Mouse (Mus musculus) CH12.LX (cell line): ENCODE data around the gene Tchhl1. TPM values are rescaled to one million over a fixed set of nuclear protein-coding genes. Genes with fewer than 3 reads are reported as not detected.

Source experiments
- DNase-seq: peaks from one replicate; pipeline ENCODE4 v3.0.0-alpha.2; 2013; ENCODE audit errors: extremely low read depth
- H3K27ac ChIP-seq: 2 replicates; pipeline ENCODE4 v1.5.1; 2012; ENCODE audit warnings: low read depth, mild to moderate bottlenecking, control low read depth, moderate library complexity; ENCODE audit not compliant: insufficient read depth
- H3K27me3 ChIP-seq: replicated peaks from 2 replicates; pipeline ENCODE3; 2012; ENCODE audit warnings: inconsistent platforms
- H3K36me3 ChIP-seq, 2 experiments: replicated peaks in 1 of 2; 2 replicates each; pipeline versions ENCODE3 to v1.6.1; 2012; ENCODE audit warnings: inconsistent platforms in 1 of 2, low read length in 1 of 2, mild to moderate bottlenecking in 1 of 2, mixed read lengths in 1 of 2, moderate library complexity in 1 of 2; ENCODE audit not compliant: control insufficient read depth in 1 of 2, insufficient read depth in 1 of 2
- H3K4me1 ChIP-seq, 2 experiments: 2 replicates each; pipeline ENCODE4 v1.6.1; 2012; ENCODE audit warnings: inconsistent platforms in 1 of 2, moderate library complexity in 1 of 2; ENCODE audit not compliant: insufficient read depth in 2 of 2, control insufficient read depth in 1 of 2
- H3K4me2 ChIP-seq: 2 replicates; pipeline ENCODE4 v1.6.1; 2012; ENCODE audit warnings: low read depth, mild to moderate bottlenecking, control low read depth; ENCODE audit not compliant: poor library complexity, insufficient read depth, severe bottlenecking
- H3K4me3 ChIP-seq, 3 experiments: fragments of 150-350 bp in 1 of 3; sonication (generic) in 1 of 3; replicated peaks in 1 of 3; 2 replicates each; pipeline versions ENCODE3 to v1.5.1; 2011 to 2012; ENCODE audit warnings: low read depth in 2 of 3, low read length in 2 of 3, mild to moderate bottlenecking in 2 of 3, moderate library complexity in 2 of 3, control low read depth in 1 of 3, improper control_type of control experiment in 1 of 3, inconsistent platforms in 1 of 3, mixed read lengths in 1 of 3; ENCODE audit not compliant: poor library complexity in 1 of 3
- H3K79me2 ChIP-seq: replicated peaks from 2 replicates; pipeline ENCODE4 v1.6.1; 2012; ENCODE audit warnings: mild to moderate bottlenecking, moderate library complexity; ENCODE audit not compliant: control insufficient read depth, poor library complexity, insufficient read depth, severe bottlenecking; ENCODE audit errors: extremely low read depth
- H3K9ac ChIP-seq: 2 replicates; pipeline ENCODE4 v1.6.1; 2012; ENCODE audit warnings: low read depth, mild to moderate bottlenecking, control low read depth, moderate library complexity; ENCODE audit not compliant: insufficient read depth
- H3K9me3 ChIP-seq: replicated peaks from 2 replicates; pipeline ENCODE3; 2012; ENCODE audit warnings: low read length, inconsistent platforms, mixed read lengths
- CHD1 ChIP-seq: IDR thresholded peaks from 2 replicates; pipeline ENCODE4 v1.6.1; 2012; ENCODE audit warnings: low read depth, low read length, improper control_type of control experiment, inconsistent platforms
- CTCF ChIP-seq, 2 experiments: IDR thresholded peaks in 1 of 2; conservative IDR thresholded peaks in 1 of 2; 2 replicates each; pipeline ENCODE4 v1.5.1; 2011 to 2012; ENCODE audit warnings: low read depth in 2 of 2, low read length in 2 of 2, improper control_type of control experiment in 1 of 2, inconsistent platforms in 1 of 2, mild to moderate bottlenecking in 1 of 2, moderate library complexity in 1 of 2
- E2F4 ChIP-seq: IDR thresholded peaks from 2 replicates; pipeline ENCODE4 v1.6.1; 2011; ENCODE audit warnings: low read depth, low read length, improper control_type of control experiment; ENCODE audit not compliant: insufficient replicate concordance
- GABPA ChIP-seq: IDR thresholded peaks from 2 replicates; pipeline ENCODE4 v1.6.1; 2012; ENCODE audit warnings: low read depth, low read length, improper control_type of control experiment, inconsistent platforms; ENCODE audit not compliant: insufficient replicate concordance
- IRF4 ChIP-seq: IDR thresholded peaks from 2 replicates; pipeline ENCODE4 v1.6.1; 2014; ENCODE audit warnings: low read depth, mild to moderate bottlenecking, inconsistent platforms, low read length, improper control_type of control experiment
- JUN ChIP-seq: IDR thresholded peaks from 2 replicates; pipeline ENCODE4 v1.6.1; 2011; ENCODE audit warnings: low read depth, mild to moderate bottlenecking, low read length, improper control_type of control experiment, moderate library complexity; ENCODE audit not compliant: insufficient read depth
- JUND ChIP-seq: conservative IDR thresholded peaks from 2 replicates; pipeline ENCODE4 v1.6.1; 2011; ENCODE audit warnings: low read depth, low read length, improper control_type of control experiment
- KAT2A ChIP-seq: IDR thresholded peaks from 2 replicates; pipeline ENCODE4 v1.6.1; 2012; ENCODE audit warnings: low read length, improper control_type of control experiment, inconsistent platforms; ENCODE audit not compliant: insufficient replicate concordance
- MAX ChIP-seq: IDR thresholded peaks from 2 replicates; pipeline ENCODE4 v1.6.1; 2011; ENCODE audit warnings: low read length, improper control_type of control experiment
- MAZ ChIP-seq: IDR thresholded peaks from 2 replicates; pipeline ENCODE4 v1.6.1; 2012; ENCODE audit warnings: low read depth, mild to moderate bottlenecking, inconsistent platforms, low read length, improper control_type of control experiment, moderate library complexity
- MXI1 ChIP-seq: IDR thresholded peaks from 2 replicates; pipeline ENCODE4 v1.6.1; 2011; ENCODE audit warnings: mild to moderate bottlenecking, low read depth, low read length, improper control_type of control experiment
- MYC ChIP-seq: IDR thresholded peaks from 2 replicates; pipeline ENCODE4 v1.6.1; 2011; ENCODE audit warnings: low read depth, mild to moderate bottlenecking, improper control_type of control experiment, low read length
- NRF1 ChIP-seq: IDR thresholded peaks from 2 replicates; pipeline ENCODE4 v1.6.1; 2014; ENCODE audit warnings: low read depth, mild to moderate bottlenecking, inconsistent platforms, low read length, improper control_type of control experiment, moderate library complexity
- POLR2A ChIP-seq: IDR thresholded peaks from 2 replicates; pipeline ENCODE4 v1.6.1; 2011; ENCODE audit warnings: low read depth, mild to moderate bottlenecking, improper control_type of control experiment, low read length
- POLR2AphosphoS2 ChIP-seq: IDR thresholded peaks from 2 replicates; pipeline ENCODE4 v1.6.1; 2011; ENCODE audit warnings: low read depth, low read length, improper control_type of control experiment
- SIN3A ChIP-seq: IDR thresholded peaks from 2 replicates; pipeline ENCODE4 v1.6.1; 2012; ENCODE audit warnings: low read length, improper control_type of control experiment, inconsistent platforms
- SMC3 ChIP-seq: IDR thresholded peaks from 2 replicates; pipeline ENCODE4 v1.6.1; 2011; ENCODE audit warnings: low read depth, low read length, improper control_type of control experiment
- TCF12 ChIP-seq: IDR thresholded peaks from 2 replicates; pipeline ENCODE4 v1.6.1; 2014; ENCODE audit warnings: low read depth, mild to moderate bottlenecking, inconsistent platforms, low read length, improper control_type of control experiment
- UBTF ChIP-seq: IDR thresholded peaks from 2 replicates; pipeline ENCODE4 v1.6.1; 2012; ENCODE audit warnings: low read depth, mild to moderate bottlenecking, inconsistent platforms, low read length, improper control_type of control experiment, moderate library complexity
- USF1 ChIP-seq: IDR thresholded peaks from 2 replicates; pipeline ENCODE4 v1.6.1; 2014; ENCODE audit warnings: low read depth, mild to moderate bottlenecking, inconsistent platforms, low read length, improper control_type of control experiment
- USF2 ChIP-seq: conservative IDR thresholded peaks from 2 replicates; pipeline ENCODE4 v1.6.1; 2011; ENCODE audit warnings: low read depth, low read length, improper control_type of control experiment
- ZC3H11A ChIP-seq: IDR thresholded peaks from 2 replicates; pipeline ENCODE4 v1.6.1; 2012; ENCODE audit warnings: low read depth, mild to moderate bottlenecking, inconsistent platforms, low read length, improper control_type of control experiment
- ZMIZ1 ChIP-seq: IDR thresholded peaks from 2 replicates; pipeline ENCODE4 v1.6.1; 2012; ENCODE audit warnings: low read depth, mild to moderate bottlenecking, inconsistent platforms, low read length, improper control_type of control experiment
- dilution Hi-C: fragments of 300-500 bp; cut with MboI; formaldehyde crosslinking; loops from 2 replicates; pipeline ENCODE4 v1.14.3; 2020; ENCODE audit warnings: low sequenced_read_pairs; ENCODE audit not compliant: extremely low pct_unique_long_range_greater_than_20kb, extremely low pct_ligation_motif_present
- in situ Hi-C: fragments of 300-500 bp; cut with MboI; formaldehyde crosslinking; loops from 3 replicates; pipeline ENCODE4 v1.14.3; 2019; ENCODE audit warnings: low sequenced_read_pairs, low pct_ligation_motif_present, low pct_unique_long_range_greater_than_20kb, mixed read lengths
- polyA plus RNA-seq: library from polyadenylated mRNA; unstranded; fragments of >175 nt; gene quantifications from 2 replicates; pipeline ENCODE4 v1.2.1, GENCODE M21; 2012; ENCODE audit warnings: low read depth; ENCODE audit not compliant: insufficient read length
- total RNA-seq, 2 experiments: library from RNA; depleted of rRNA; stranded (reverse); fragments of 300-350 nt in 1 of 2; fragments of >200 nt in 1 of 2; gene quantifications; 2 replicates each; pipeline ENCODE4 v1.2.3; 2012 to 2014

Gene Tchhl1
- total and polyA plus RNA-seq, 3 experiments = not detected

GRCm38 (mm10) chr3:93512386-93513101 lies 44.0 kb downstream of the Tchhl1 start:
- no peaks in the 10 kb centered on the region for H3K9me3 ChIP-seq
- dilution Hi-C loops = no loop called here
- H3K27me3 ChIP-seq = peaks cover 2% of the 10 kb centered on the region
- in situ Hi-C loops = no loop called here
- H3K4me2 ChIP-seq = no peak overlapping the region
- H3K4me1 ChIP-seq = no peaks in the 10 kb centered on the region
- no peak overlapping the region for H3K27ac ChIP-seq
- no peaks in the 10 kb centered on the region for H3K36me3 ChIP-seq
- DNase-seq = no peak
- H3K79me2 ChIP-seq = no peaks in the 10 kb centered on the region
- TF ChIP-seq JUND = no peak
- TF ChIP-seq NRF1 = no peak
- no peak for TF ChIP-seq MAZ
- TF ChIP-seq TCF12 = no peak
- TF ChIP-seq POLR2A = no peak
- TF ChIP-seq JUN = no peak
- no peak for TF ChIP-seq USF1
- no peak for TF ChIP-seq GABPA
- TF ChIP-seq CTCF (conservative IDR thresholded peaks at IDR 0.05 in 1 of 2, IDR thresholded peaks at IDR 0.05 in 1 of 2; ENCODE audit: low read depth in 2 of 2, low read length in 2 of 2) = no peak
- TF ChIP-seq ZC3H11A = no peak
- TF ChIP-seq, all 38 proteins: peak for 0
- H3K9ac ChIP-seq = no peak overlapping the region
- H3K4me3 ChIP-seq = no peak overlapping the region

- dilution Hi-C loops = no loop called here
- no peak for DNase-seq
- Histone ChIP-seq H3K4me1 (no peaks in the 10 kb centered on the region; a peak in 1 of 4 replicates), H3K27me3 (peaks cover 2% of the 10 kb centered on the region), H3K4me3 (no peak overlapping the region), H3K79me2 (no peaks in the 10 kb centered on the region), H3K9ac (no peak overlapping the region), H3K27ac (no peak overlapping the region), H3K4me2 (no peak overlapping the region), H3K9me3 (no peaks in the 10 kb centered on the region), H3K36me3 (no peaks in the 10 kb centered on the region)
- no peak for TF ChIP-seq POLR2A
- no peak for TF ChIP-seq USF2
- TF ChIP-seq USF1 = no peak
- TF ChIP-seq UBTF = no peak
- in situ Hi-C loops = no loop called here
Observed at GRCm38 (mm10) chr3:93514628-93515027, 46.1 kb downstream of the Tchhl1 start.

DNA sequence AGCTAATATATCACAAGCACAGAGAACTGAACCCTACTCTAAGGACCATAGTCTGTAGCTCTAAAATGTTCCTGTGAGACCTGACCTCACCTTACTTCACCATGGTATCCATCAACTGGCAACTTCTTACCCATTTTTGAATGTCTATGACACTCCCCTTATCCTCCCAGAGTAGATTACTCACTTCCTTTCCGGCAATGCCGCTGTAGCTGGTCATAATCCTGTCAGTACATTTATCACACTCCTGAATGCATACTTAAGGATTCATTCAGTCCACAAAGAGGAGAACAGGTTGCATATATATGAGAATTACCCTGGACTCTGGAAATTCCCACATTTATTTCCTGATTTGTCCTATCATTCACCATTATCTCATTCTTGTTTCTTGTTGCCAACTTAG lies 48.8 kb downstream of the Tchhl1 start:
- Histone ChIP-seq H3K27ac (no peak overlapping the region), H3K79me2 (peaks cover 19% of the 10 kb centered on the region), H3K36me3 (no peaks in the 10 kb centered on the region), H3K9me3 (no peaks in the 10 kb centered on the region), H3K4me3 (no peak overlapping the region), H3K4me2 (no peak overlapping the region), H3K4me1 (peaks cover 0 to 5% of the 10 kb centered on the region in 2 experiments; a peak in 2 of 4 replicates), H3K9ac (no peak overlapping the region), H3K27me3 (peaks cover 2% of the 10 kb centered on the region)
- TF ChIP-seq SMC3 (no peak), TCF12 (no peak), KAT2A (no peak), CHD1 (no peak), USF1 (no peak), E2F4 (no peak), ZMIZ1 (no peak), JUN (no peak), IRF4 (no peak), MYC (no peak), POLR2AphosphoS2 (no peak), UBTF (no peak), MAX (no peak), USF2 (no peak), MXI1 (no peak), SIN3A (no peak)
- dilution Hi-C loops (no loop called here), in situ Hi-C loops (no loop called here)
- no peak for DNase-seq
